Mouse (Mus musculus) E14TG2a.4 (cell line): ENCODE measurements around the gene Fbxl21.

Experiments used
- CTCF ChIP-seq: conservative IDR thresholded peaks from 2 replicates; pipeline ENCODE4 v1.5.1; 2014; ENCODE audit warnings: low read length
- NANOG ChIP-seq: IDR thresholded peaks from 2 replicates; pipeline ENCODE4 v1.6.1; 2014; ENCODE audit warnings: borderline replicate concordance, low read length, mixed read lengths
- POU5F1 ChIP-seq: IDR thresholded peaks from 2 replicates; pipeline ENCODE4 v1.6.1; 2014; ENCODE audit warnings: low read length, borderline replicate concordance

GRCm38 (mm10) chr13:56534931-56535330 lies 12.7 kb downstream of the Fbxl21 start:
- TF ChIP-seq CTCF (no peak), POU5F1 (no peak), NANOG (no peak)
